Mouse (Mus musculus): ENCODE measurements around the gene Olfr96.
"Not testable (repeated sequence)": the region's sequence is repeated elsewhere in the genome, so short reads cannot be mapped to it uniquely, and the experiment has no call there.

Olfr96 gene
- long read RNA-seq, experiment 1 = 0 reads
- long read RNA-seq, experiment 2 = 0 reads

- intact Hi-C loops (cut with DNase I) = no loop called here
Observed at GRCm38 (mm10) chr17:37219846-37220245, at the start of gene Olfr96. Gene Olfr96, plus strand, starts transcription at chr17:37220146.

GRCm38 (mm10) chr17:37185474-37185873 lies 34.5 kb upstream of the Olfr96 start:
- intact Hi-C loops (cut with DNase I) = no loop called here

DNA sequence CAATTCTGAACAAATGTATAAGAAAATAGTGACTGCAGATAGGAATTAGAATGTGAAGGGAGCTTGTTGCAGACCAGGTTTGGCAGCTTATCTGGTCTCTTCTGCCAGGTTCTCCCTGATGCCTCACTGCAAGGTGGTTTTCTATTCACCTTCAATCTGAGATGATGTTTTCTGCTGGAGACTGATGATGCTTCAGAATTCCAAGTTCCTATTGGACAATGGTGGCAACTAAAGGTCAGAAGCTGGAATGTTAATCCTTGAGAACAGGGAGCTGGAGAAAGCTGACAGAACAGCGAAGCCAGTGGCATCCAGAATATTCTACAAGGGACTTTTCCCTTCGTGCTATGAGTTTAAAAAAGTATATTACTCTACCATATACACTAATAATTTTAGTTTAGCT lies 29.2 kb upstream of the Olfr96 start:
- intact Hi-C loops (cut with DNase I) = no loop called here

- intact Hi-C loops (cut with DNase I) = no loop called here
Observed at GRCm38 (mm10) chr17:37193032-37193431, 26.9 kb upstream of the Olfr96 start.

DNA sequence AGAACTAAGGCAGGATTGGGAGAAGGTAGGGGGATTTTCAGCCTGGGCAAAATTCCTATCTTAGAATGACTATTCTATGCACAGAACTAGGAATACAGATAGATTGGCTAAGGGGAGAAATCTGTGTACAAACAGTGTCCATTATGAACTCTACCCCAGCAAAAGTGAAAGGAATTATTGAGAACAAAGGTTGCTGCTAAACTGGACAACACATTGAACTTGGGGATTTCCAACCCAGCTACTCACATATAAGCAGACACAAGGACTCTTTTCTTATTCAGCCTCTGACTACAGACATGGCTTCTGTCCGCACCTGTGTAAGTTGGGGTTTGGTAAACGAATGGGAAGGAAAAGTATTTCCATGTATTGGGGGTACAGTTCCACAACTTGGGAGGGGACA lies 26.3 kb upstream of the Olfr96 start, which contains the start of gene Ubd:
Ubd (plus strand) TSS at position 237 of the 400 bp plus-strand sequence.
- intact Hi-C loops (cut with DNase I) = no loop called here

DNA sequence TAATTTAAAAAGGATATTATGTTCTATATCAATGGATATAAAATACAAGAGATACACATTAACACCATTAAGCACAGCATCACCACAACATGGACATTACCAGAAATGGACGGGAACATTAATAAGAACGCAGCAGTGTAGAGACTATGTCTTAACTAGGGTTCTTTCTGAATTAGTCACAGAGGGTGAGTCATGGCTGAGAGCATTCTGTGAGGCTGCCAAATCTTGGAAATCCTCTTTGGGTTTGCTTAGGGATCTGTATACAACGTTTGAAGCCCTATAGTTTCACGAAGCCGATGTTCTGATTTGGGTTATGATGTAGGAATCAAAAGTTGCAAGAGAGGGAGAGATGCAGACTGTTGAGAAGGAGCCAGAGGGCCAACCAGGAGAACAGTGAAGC lies 25.2 kb upstream of the Olfr96 start:
- intact Hi-C loops (cut with DNase I) = no loop called here

GRCm38 (mm10) chr17:37196845-37197724 lies 22.9 kb upstream of the Olfr96 start:
- intact Hi-C loops (cut with DNase I) = no loop called here

DNA sequence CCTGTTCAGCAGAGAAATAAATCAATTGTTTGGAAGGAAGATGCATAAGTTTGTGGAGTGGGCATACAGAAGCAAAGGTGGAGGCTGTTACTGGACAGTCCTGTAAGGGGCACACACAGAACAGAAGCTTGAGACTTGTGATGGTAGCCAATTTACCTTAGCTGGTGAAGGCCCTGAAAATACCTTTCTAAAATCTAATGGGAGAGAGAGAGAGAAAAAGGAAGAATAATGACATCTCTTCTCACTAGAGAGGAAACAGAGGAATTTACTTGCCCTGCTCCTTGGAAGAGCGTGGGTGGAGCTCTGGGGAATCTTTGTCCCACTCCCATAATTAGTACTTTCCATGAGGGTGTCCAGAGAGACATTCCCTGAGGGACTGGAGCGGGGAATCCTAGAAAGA lies 19.1 kb upstream of the Olfr96 start, which contains the start of gene Olfr94:
Olfr94 (minus strand) TSS at position 101 of the 400 bp plus-strand sequence.
- intact Hi-C loops (cut with DNase I) = loop anchor here (5.0 kb wide), 1 partner anchor 304 kb away; the partner anchor contains the start of gene Trim31

GRCm38 (mm10) chr17:37203206-37203916 lies 16.6 kb upstream of the Olfr96 start:
- intact Hi-C loops (cut with DNase I) = loop anchor here (1.0 to 5.0 kb wide), 2 partner anchors 120 to 306 kb away; partner anchors contain the start of gene Trim31

- intact Hi-C loops (cut with DNase I) = loop anchor here (1.0 to 5.0 kb wide), 2 partner anchors 121 to 307 kb away; partner anchors contain the start of gene Trim31
Observed at GRCm38 (mm10) chr17:37203917-37204236, 16.1 kb upstream of the Olfr96 start.

DNA sequence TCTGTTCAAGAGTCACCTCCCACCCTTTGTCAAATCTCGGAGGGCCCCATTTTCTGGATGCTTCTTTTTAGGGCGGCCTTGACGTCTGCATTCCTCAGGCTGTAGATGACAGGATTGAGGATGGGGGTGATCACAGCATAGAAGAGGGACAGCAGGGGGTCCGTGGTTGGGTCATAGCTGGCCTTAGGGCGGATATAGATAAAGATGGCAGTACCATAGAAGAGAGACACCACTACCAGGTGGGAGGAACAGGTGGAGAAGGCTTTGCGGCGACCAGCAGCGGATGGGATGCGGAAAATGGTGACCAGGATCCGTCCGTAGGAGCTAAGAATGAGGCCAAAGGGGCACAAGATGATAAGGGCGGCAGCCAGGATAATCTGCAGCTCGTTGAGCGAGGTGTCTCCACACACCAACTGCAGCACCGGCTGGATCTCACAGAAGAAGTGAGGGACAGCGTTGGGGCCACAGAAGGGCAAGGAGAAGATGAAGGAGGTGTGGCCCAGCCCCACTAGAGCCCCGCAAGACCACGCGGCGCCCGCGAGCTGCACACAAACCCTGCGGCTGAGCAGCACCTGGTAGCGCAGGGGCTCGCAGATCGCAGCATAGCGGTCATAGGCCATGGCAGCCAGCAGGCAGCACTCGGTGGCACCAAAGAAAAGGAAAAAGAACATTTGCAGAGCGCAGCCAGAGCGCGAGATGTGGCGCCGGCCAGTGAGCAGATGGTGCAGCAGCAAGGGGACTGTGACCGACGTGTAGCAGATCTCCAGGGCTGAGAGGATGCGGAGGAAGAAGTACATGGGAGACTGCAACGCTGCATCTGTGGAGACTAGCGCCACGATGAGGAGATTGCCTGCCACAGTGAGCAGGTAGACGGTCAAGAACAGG lies 8.8 kb upstream of the Olfr96 start:
- intact Hi-C loops (cut with DNase I) = no loop called here

- intact Hi-C loops (cut with DNase I) = no loop called here
Observed at GRCm38 (mm10) chr17:37213018-37213417, 6.9 kb upstream of the Olfr96 start, which contains the start of gene Olfr95. Gene Olfr95, minus strand, starts transcription at chr17:37213118.

DNA sequence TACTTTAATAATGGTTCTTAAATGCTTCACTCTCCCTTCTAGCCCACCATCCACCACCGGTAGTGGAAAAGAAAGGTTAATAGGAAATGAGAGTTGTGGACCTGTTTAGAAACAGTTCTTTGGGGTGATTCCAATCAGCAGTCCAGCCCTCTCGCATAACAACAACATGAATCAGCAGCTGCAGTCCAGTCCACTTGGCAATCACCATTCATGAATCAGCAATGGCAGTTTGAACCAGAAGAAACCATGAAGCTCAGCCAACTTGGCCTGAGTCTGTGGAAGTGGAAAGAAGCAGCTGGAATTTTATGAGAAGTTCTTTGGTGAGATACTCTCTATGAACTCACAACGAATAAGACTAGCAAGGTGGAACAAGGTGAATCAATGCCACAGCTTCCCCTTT lies 1.5 kb upstream of the Olfr96 start:
- intact Hi-C loops (cut with DNase I) = no loop called here

GRCm38 (mm10) chr17:37221879-37222278 lies 1.9 kb downstream of the Olfr96 start:
- intact Hi-C loops (cut with DNase I) = no loop called here

DNA sequence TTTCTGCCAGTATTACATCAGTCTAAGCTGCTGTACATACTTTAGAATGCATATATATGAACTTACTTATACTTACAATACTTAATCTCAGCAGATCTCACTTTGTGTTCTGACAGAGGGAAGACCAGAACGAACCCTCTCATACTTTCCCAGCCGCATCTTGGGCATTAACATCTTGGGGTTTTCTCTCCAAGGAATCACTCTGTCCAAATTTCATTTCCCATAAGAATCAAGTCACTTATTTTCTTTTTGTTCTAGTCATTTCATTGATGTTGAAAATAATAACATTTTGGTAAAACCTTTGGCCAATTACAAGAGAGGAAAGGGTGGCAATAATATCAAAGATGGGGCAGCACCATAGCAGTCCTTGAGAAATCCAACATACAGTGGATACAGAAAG lies 17.3 kb downstream of the Olfr96 start, which contains the start of gene Olfr97:
Olfr97 (minus strand) TSS at position 101 of the 400 bp plus-strand sequence.
- intact Hi-C loops (cut with DNase I) = not testable (repeated sequence)

DNA sequence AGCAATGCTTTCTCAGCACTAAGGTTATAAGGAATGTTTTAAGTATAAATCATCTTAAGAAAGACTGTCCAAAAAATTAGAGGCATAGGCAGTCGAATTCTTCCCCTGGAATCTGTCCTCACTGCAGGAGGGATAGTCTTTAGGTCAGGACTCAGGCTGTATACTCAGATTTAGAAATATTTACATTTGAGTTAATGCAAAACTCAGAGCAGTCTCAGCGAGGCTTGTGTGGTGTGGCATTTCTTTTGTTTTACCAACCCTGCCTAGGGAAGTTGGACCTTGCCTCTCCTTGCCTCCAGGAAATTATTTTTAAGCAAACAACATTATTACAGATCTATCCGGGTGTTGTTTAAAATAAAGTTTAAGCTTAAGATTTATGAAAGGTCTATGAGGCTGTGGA lies 22.3 kb downstream of the Olfr96 start:
- intact Hi-C loops (cut with DNase I) = no loop called here

DNA sequence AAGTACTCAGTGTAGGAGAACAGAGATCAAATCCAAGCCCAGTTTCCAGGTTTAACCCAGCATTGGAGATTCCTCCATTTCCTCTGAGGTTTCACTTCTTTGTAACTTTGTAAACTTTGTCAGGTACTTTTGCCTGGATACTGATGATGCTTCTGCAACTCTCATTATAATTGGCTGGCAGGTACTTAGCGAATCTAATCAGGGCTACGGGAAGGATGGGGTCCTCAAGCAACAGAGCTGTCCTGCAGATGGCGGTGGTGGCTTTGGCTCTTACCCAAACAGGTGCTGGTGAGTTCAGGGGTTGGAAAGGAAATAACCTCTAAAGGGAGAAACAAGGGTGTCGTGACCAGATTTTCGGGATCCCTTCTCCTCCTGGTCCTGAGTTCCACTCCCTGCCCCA lies 26.8 kb downstream of the Olfr96 start:
- intact Hi-C loops (cut with DNase I) = no loop called here

DNA sequence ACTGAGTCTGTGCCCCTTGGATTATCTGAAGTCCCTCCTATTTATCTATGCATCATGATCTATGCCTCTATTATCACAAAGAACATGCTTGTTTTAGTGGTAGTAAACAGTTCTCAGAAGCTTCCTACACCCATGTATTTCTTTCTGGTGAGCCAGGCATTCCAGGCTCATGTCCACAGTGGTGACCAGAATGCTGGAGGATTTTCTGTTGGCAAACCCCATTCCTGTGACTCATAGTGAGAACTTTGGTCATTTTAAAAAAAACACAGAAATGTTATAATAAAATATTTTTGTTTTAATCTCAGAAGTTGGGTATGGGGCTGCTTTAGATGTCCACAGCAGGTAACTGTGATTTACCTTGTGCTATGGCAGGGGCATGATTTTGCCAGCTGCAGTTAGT lies 29.5 kb downstream of the Olfr96 start:
- intact Hi-C loops (cut with DNase I) = no loop called here

DNA sequence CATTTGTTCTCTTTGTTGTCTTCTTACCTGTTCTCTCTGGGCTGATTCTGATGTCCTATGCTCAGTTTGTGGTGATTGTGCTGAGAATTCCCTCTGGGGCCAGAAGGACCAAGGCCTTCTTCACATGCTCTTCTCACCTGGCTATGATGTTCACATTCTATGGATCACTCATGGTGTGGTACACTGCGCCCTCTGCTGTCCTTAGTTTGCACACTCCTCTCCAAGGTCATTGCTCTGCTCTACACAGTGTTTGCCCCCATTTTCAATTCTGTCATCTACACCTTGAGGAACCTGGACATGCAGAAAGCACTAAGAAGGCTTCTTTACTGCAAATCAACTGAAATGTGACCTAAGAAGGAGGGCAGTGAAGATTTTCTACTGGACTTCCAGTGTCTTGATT lies 30.6 kb downstream of the Olfr96 start:
- intact Hi-C loops (cut with DNase I) = no loop called here

DNA sequence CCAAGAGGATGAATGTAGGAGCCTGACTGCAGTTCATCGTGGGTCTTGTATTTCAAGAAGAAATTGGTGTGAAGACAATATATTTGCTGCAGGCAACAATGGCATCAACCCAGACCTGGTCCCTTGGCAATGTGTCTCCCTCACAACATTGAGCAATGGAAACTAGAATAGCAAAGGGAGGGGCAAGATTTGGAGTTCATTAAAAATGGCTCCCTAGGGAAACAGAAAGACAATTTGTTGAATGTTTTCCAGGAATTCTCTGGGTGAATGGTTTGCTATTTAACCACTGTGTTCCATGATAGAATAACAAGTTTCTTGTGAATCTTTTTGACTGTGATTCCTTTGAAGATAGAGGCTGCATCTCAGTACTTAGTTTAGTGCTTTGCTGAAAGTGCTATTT lies 43.7 kb downstream of the Olfr96 start, which contains the start of gene Olfr98:
Olfr98 (minus strand) TSS at position 124 of the 400 bp plus-strand sequence.
- intact Hi-C loops (cut with DNase I) = no loop called here
